Mouse (Mus musculus) heart, adult 11 months (tissue): Measurements from ENCODE around the gene Prmt8.

Experiments
- DNase-seq: peaks from one replicate; pipeline ENCODE4 v3.0.0; 2022

Gene Prmt8

DNA sequence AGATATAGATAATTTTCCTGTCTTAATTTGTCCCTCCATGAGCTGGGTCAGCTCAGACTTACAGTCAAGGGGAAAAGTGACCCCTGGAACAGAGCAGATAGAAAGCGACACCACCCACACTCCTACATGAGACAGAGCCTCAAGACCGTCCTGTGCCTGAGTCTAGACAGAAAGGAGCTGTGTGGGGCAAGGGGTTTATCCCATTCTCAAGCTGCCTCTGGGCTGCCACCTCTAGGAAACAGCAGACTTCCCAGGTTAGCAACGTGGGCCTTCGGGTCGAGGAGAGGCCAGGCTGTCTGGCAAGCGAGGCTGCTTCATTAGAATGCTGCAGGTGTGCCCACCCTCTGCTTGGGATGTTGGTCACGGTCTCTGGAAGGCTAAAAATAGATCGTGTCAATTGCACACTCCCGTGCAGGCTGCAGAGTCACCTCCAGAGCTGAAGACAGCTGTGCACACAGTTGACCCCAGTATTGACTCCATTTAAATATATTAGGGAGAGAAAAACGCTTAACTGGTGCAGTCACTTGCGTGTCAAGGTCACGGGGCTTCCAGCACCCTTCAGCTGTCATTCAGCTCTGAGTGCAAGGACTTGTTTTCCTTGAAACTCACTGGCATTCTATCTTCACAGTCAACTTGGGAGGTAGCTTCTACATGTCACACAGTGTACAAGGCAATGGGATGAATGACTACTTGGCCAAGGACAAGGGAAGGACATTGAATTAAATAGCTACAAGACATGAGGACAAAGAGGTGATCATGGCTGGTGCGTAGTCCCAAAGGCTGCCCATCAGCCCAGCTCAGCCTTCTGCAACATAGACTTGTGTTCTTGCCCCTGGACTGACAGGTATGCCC, 33.9 kb downstream of the Prmt8 start:
- no peak for DNase-seq

DNA sequence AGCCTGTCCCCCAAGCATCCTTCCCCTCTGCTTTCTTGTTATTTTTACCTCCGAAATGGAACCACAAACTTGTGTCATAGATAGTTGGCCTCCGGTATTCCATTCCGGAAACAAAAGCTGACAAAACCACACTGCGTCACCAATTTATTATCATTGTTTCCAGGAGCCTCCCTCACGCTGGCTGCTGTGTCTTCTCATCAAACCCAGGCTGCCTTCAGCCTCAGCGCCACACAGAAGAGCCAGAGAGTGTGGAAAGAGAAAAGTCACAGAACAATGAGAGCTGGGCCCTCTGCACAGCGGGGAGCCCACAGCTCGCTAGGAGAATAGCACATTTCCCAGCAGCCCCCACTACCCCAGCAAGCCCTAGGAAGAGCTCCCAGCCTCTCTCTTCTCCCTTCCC, 46.1 kb downstream of the Prmt8 start:
- DNase-seq, result no peak

DNA sequence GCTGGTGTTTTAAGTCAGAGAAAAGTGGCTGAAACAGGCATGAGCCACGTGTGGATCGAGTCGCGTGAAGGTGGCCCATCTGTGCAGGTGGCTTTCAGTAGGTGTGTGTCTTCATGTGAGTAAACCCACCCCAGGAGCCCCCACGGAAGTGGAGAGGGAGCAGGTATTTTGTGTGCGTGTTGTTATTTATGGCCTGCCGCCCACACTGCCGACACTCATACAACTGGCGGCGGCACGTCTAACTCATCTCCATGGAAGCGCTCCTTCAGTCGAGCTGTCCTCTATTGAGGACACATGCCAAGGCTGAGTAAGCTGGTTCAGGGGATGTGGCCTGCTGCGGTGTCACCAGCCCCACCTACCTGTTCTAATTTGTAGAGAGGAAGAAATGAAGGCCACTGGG, 49.4 kb downstream of the Prmt8 start:
- DNase-seq, result no peak

DNA sequence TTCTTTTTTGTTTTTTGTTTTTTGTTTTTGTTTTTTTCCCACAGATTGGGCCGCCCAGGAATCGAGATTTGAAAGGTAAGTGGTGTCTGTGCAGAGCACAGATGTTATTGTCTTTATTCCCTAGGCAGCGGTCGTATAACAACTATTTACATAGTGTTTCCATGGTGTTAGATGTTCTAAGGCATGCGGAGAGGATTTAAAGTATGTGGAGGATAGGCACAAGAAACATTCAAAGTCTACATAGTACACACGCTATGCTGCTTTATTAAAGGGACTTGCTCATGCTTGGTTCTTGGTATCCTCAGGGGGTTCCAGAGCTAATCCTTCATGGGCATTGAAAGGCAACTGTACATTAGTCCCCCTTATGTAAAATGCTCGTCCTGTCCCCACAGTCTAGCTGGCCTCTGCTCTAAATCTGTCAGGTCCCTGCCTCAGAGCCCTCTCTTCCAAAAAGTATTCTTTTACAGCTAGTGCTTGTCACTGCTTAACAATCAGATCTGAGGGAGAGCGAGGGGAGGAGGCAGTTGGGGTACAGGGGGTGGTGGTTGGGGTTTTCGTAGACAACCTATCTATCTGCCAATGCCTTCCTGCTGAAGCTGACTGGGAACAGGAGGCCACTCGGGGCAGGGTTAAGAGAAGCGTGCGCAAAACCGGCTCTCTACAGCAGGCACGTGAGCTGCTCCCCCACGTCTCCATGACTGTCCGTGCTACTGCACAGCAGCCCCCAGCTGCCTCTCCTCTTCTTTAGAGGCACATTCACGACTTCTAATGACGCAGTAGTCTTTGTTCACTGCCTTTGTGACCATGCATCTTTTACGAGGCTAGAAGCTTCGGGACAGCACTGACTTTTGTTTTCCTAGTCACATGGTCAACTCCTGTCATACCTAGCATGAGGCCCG, 51.8 kb downstream of the Prmt8 start:
- no peak for DNase-seq

- no peak for DNase-seq
Observed at GRCm38 (mm10) chr6:127715428-127715827, 53.8 kb downstream of the Prmt8 start.

GRCm38 (mm10) chr6:127714906-127715305, 54.4 kb downstream of the Prmt8 start:
- no peak for DNase-seq

- no peak for DNase-seq
Observed at GRCm38 (mm10) chr6:127708218-127708628, 61.0 kb downstream of the Prmt8 start.

DNA sequence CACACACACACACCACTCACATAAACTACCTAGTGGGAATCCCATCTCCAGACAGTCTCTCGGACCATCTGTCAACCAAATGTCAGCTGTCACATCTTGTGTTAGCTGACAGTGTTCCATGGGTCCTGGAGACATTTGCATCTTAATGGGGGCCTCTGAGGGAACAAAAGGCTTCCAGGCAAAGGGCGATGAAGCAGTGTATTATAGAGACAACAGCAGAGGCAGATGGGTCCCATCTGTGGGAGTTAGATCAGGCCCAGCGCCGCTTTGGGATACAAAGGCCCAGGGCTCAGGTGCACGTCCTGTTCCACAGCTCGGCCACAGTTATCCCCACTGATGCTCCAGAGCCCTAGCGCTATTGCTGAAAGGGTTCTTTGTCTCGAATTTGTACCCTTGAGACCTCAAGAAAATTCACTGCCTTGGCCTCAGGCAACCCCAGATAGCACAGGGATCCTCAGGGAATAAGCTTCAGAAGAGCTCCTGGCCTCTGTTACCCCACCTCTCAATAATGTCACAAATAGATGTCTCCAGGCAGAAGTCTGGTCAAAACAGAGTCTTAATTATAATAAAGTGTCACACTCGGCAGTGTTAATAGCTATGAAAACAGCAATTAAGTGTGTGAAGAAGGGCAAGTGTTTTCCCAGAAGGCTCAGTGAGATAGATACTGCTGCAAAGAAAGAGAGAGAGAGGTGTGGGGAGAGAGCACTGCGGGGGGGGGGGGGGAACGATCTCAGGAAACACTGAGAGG, 68.1 kb downstream of the Prmt8 start:
- DNase-seq, result no peak

- no peak for DNase-seq
Observed at GRCm38 (mm10) chr6:127693681-127694080, 75.6 kb downstream of the Prmt8 start.

- DNase-seq, result no peak
Observed at GRCm38 (mm10) chr6:127692298-127692697, 77.0 kb downstream of the Prmt8 start.

- no peak for DNase-seq
Observed at GRCm38 (mm10) chr6:127687181-127687860, 82.0 kb downstream of the Prmt8 start.

DNA sequence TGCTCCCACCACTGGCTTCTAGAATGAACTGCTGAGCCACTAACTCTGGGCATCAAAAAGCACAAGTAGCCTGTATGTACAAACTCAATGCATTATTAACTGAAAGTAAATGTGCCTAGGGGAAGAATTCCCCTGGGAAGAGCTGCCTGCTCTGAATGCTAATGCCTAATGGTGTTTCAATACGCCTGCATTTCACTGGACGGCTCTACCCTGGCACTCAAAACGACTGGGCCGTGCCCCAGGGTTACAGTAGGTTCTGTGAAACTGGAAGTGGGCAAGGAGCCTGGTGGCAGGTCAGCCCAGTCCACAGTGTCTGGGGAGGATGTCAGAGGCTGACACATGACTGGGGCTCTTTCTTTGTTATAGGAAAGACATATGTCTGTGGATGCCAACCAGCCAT, 84.3 kb downstream of the Prmt8 start:
- peak; percentile 90 for DNase-seq

DNA sequence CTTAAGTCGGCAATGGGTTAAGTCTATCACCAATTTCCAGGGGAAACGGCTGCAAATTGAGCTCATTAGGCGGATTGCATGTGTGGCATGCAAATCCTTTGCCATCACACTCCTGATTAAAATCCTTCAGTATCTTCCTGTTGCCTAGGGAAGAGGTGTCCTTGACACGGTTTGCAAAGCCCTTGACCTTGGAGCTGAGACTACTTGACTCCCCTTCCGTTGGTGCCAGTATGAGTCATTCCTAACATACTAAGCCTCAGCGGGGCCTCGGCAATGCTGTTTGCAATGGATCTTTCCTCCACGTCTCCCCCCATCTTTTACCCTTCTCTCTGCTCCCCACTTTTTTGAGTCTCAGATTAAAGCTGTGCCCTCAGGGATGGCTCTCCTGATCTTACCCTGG, 85.7 kb downstream of the Prmt8 start:
- DNase-seq, result no peak

DNA sequence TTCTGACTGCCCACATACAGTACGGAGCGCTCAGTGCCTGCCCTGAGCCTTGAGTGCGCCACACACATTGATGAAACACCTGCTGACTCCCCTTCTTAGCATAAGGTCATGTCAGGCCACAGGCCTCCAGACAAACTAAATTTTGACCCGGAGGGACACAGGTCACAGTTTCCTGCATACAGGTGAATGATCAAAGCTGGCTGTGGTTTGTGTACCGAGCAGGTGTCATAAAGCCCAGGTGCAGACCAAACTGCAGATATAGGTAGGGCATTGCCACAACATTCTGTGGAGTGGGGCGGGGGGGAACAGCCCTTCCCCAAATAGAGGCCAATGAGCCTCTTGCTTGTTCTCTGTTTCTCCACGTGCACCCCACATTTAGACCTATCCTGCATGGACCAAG, 88.5 kb downstream of the Prmt8 start:
- DNase-seq, result no peak

DNA sequence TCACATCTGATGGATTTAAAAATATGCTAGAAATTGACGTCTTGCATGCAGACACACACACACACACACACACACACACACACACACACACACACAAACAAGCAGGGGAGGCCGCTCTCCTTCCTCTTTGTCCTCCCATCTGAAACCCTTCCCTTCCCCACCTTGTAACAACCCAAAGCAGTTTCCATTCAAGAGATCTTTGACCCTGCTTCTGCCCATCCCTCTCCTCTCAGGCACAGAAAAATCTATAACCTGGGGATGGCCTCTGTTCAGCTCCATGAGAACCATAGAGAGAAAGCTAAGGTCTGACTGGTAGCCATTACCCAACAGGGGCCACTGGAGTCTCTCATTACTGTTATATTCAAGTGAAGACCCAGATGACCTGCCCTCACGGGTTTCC, 90.3 kb downstream of the Prmt8 start:
- no peak for DNase-seq

DNA sequence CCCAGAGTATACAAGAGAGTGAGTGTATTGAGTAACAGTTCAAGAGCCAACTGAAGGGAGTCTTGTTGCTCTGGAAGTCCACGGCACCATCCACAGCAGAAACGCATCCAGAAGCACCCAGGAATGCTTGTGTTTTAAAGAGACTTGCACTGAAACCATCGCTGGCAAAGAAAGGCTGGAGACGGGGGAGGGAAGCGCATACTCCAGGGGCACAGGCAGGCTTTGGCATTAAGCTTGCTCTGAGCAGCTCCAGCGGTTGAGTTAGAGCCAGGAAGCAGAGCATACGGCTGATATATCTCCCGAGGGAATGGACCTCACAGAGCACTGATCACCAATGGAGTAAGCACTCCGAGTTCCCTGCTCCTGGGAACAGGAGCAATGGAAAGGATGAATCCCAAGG, 91.0 kb downstream of the Prmt8 start:
- DNase-seq, result no peak

GRCm38 (mm10) chr6:127676866-127677265, 92.4 kb downstream of the Prmt8 start:
- DNase-seq, result no peak

DNA sequence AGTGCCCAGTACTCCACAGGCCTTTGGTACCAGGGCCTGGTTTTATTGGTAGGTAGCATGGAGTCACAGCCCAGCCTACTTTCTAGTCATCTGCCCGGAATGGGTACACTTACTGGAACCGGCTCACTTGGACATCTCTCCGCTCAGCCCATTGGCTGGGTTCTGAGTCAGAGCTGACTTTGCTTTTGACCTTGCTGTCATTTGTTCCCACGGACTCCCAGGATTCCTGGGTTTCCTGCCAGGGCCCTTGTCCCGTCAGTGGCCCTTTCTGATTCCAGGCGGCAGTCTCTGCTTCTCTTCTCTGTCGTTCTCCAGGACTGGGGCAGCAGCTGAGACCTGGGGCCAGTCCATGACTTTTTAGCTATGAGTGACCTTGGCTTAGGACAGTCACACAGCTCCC, 97.2 kb downstream of the Prmt8 start:
- DNase-seq, result no peak

GRCm38 (mm10) chr6:127670031-127670430, 99.2 kb downstream of the Prmt8 start:
- DNase-seq, result no peak

- no peak for DNase-seq
Observed at GRCm38 (mm10) chr6:127669313-127669712, 100.0 kb downstream of the Prmt8 start.

DNA sequence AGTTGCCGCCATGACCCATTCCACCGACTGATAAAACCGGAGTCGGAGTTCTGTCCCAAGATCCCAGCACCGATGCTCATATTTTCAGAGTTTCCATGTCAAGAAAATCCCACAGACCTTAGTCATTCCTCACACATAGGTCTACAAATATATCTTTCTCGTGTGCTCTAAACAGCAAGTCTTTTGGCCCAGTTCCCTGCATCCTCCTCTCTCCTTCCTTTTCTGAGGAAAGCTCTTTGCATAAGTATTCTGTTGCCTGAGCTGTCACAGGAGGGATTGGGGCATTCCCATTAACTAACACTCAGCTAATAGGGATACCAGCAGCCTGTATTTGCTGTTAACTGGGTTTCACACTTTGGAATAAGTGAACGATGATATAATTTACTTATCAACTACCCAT, 106.0 kb downstream of the Prmt8 start:
- no peak for DNase-seq

- no peak for DNase-seq
Observed at GRCm38 (mm10) chr6:127661717-127662292, 107.5 kb downstream of the Prmt8 start.
